ENCODE assay signal across 8 mouse cellular contexts in genomic region chr16:33833429-33833753, GRCm38 (mm10). TPM values are rescaled to one million over a fixed set of nuclear protein-coding genes. Genes with fewer than 3 reads are reported as not detected.
DNase-seq lines count a peak whose midpoint lies in the region; ATAC-seq lines count a peak whose summit lies in the region.

No protein-coding gene starts in this region.

- H3K9ac ChIP-seq in kidney, embryonic 16.5 days (replicated peaks; ENCODE audit: low read length) = peak overlapping the region; percentile 60
- peak overlapping the region; percentile 67 for H3K9ac ChIP-seq in embryonic facial prominence, embryonic 13.5 days
- no peak overlapping the region for H3K9ac ChIP-seq in intestine, embryonic 14.5 days (ENCODE audit: low read length)
- no peak overlapping the region for H3K9ac ChIP-seq in midbrain, embryonic 16.5 days (ENCODE audit: low read depth, low read length)

- ATAC-seq in kidney, embryonic 16.5 days (ENCODE audit: low FRiP score, low TSS enrichment) = no peak
- no peak for ATAC-seq in embryonic facial prominence, embryonic 13.5 days (ENCODE audit: insufficient number of reproducible peaks, insufficient read depth, low FRiP score, low TSS enrichment, low read depth)
- ATAC-seq in intestine, embryonic 14.5 days (replicated peaks; ENCODE audit: low FRiP score, low TSS enrichment, low read depth) = no peak
- no peak for ATAC-seq in midbrain, embryonic 16.5 days

- peak overlapping the region; percentile 68 for H3K4me2 ChIP-seq in kidney, embryonic 16.5 days (replicated peaks; ENCODE audit: low read depth, low read length)
- H3K4me2 ChIP-seq in embryonic facial prominence, embryonic 13.5 days = peak overlapping the region; percentile 78
- H3K4me2 ChIP-seq in intestine, embryonic 14.5 days (ENCODE audit: low read length) = peak overlapping the region; percentile 46
- peak overlapping the region; percentile 45 for H3K4me2 ChIP-seq in midbrain, embryonic 16.5 days (ENCODE audit: low read length)

- peaks cover 44% of the 10 kb centered on the region for H3K4me1 ChIP-seq in kidney, embryonic 16.5 days (ENCODE audit: insufficient read depth, low read length)
- H3K4me1 ChIP-seq in embryonic facial prominence, embryonic 13.5 days = peaks cover 75% of the 10 kb centered on the region
- peaks cover 32% of the 10 kb centered on the region for H3K4me1 ChIP-seq in intestine, embryonic 14.5 days (replicated peaks; ENCODE audit: control insufficient read depth, insufficient read depth, low read length)
- peaks cover 17% of the 10 kb centered on the region for H3K4me1 ChIP-seq in midbrain, embryonic 16.5 days (ENCODE audit: control insufficient read depth, insufficient read depth, low read length)

- H3K4me3 ChIP-seq in kidney, embryonic 16.5 days (ENCODE audit: low read length) = peak overlapping the region; percentile 33
- H3K4me3 ChIP-seq in embryonic facial prominence, embryonic 13.5 days = peak overlapping the region; percentile 39
- peak overlapping the region; percentile 8; the same call in 1 of the 2 replicates for H3K4me3 ChIP-seq in intestine, embryonic 14.5 days (ENCODE audit: low read depth, low read length)
- H3K4me3 ChIP-seq in midbrain, embryonic 16.5 days (ENCODE audit: low read depth, low read length) = no peak overlapping the region

- H3K27me3 ChIP-seq in kidney, embryonic 16.5 days (ENCODE audit: insufficient read depth, low read length) = no peaks in the 10 kb centered on the region
- H3K27me3 ChIP-seq in embryonic facial prominence, embryonic 13.5 days = no peaks in the 10 kb centered on the region
- no peaks in the 10 kb centered on the region for H3K27me3 ChIP-seq in intestine, embryonic 14.5 days (replicated peaks; ENCODE audit: control insufficient read depth, insufficient read depth, low read length)
- peaks cover 31% of the 10 kb centered on the region for H3K27me3 ChIP-seq in midbrain, embryonic 16.5 days (ENCODE audit: control insufficient read depth, insufficient read depth, low read depth, low read length)

- peak overlapping the region; percentile 88 for H3K27ac ChIP-seq in kidney, embryonic 16.5 days (ENCODE audit: low read length)
- peak overlapping the region; percentile 87 for H3K27ac ChIP-seq in embryonic facial prominence, embryonic 13.5 days
- H3K27ac ChIP-seq in intestine, embryonic 14.5 days (ENCODE audit: low read depth) = peak overlapping the region; percentile 12
- H3K27ac ChIP-seq in midbrain, embryonic 16.5 days (ENCODE audit: low read length) = no peak overlapping the region

- H3K9me3 ChIP-seq in kidney, embryonic 16.5 days (ENCODE audit: low read length) = no peaks in the 10 kb centered on the region
- no peaks in the 10 kb centered on the region for H3K9me3 ChIP-seq in embryonic facial prominence, embryonic 13.5 days
- H3K9me3 ChIP-seq in intestine, embryonic 14.5 days (ENCODE audit: control insufficient read depth, low read length) = no peaks in the 10 kb centered on the region
- no peaks in the 10 kb centered on the region for H3K9me3 ChIP-seq in midbrain, embryonic 16.5 days (replicated peaks; ENCODE audit: control insufficient read depth, low read length, poor library complexity, severe bottlenecking)

- 9% methylated on average over 5 of the region's 5 CpGs for WGBS in kidney, embryonic 16.5 days
- 5% methylated on average over 5 of the region's 5 CpGs for WGBS in embryonic facial prominence, embryonic 13.5 days
- WGBS in intestine, embryonic 14.5 days = 18% methylated on average over 5 of the region's 5 CpGs
- WGBS in midbrain, embryonic 16.5 days = 15% methylated on average over 5 of the region's 5 CpGs

- no peaks in the 10 kb centered on the region for H3K36me3 ChIP-seq in kidney, embryonic 16.5 days (ENCODE audit: insufficient read depth, low read length)
- no peaks in the 10 kb centered on the region for H3K36me3 ChIP-seq in embryonic facial prominence, embryonic 13.5 days
- H3K36me3 ChIP-seq in intestine, embryonic 14.5 days (ENCODE audit: control insufficient read depth, insufficient read depth, low read length) = no peaks in the 10 kb centered on the region
- no peaks in the 10 kb centered on the region for H3K36me3 ChIP-seq in midbrain, embryonic 16.5 days (ENCODE audit: control insufficient read depth, insufficient read depth, low read length)

- DNase-seq in kidney, adult 8-10 months = no peak
- DNase-seq in intestine, embryonic 14.5 days (ENCODE audit: low spot score) = no peak
- DNase-seq in right cerebral cortex, postnatal 36 days (ENCODE audit: low spot score in 2 of 2) = no peak
- DNase-seq in gastrocnemius, adult 18-20 months (ENCODE audit: low spot score) = no peak
- DNase-seq in thymus, postnatal 0 days (ENCODE audit: low spot score) = no peak

RNA-seq across cellular contexts. Expression of gene Itgb5, which starts 3.9 kb away (rescaled TPM):
- 14.1 and 16.8 TPM in 2 replicates for polyA plus RNA-seq in kidney, embryonic 16.5 days (2015; fragmentation: Nextera tagmentation; extraction: Ambion mirVana)
- polyA plus RNA-seq in embryonic facial prominence, embryonic 13.5 days (2015; fragmentation: Nextera tagmentation; extraction: Ambion mirVana) = 47.7 and 94.8 TPM in 2 replicates
- 23.7 and 41.4 TPM in 2 replicates for polyA plus RNA-seq in intestine, embryonic 14.5 days (2014; fragmentation: Nextera tagmentation; extraction: Ambion mirVana)
- polyA plus RNA-seq in midbrain, embryonic 16.5 days (2015; fragmentation: Nextera tagmentation; extraction: Ambion mirVana) = 13.5 and 15.1 TPM in 2 replicates
- 100 to 1,000 TPM in 1 of 2 experiments, 10 to 100 TPM in 1; 94.8 to 115 TPM for total RNA-seq in gastrocnemius, adult 18-20 months (2021)
- polyA plus RNA-seq in thymus, postnatal 0 days (2015; fragmentation: Nextera tagmentation; extraction: Ambion mirVana) = 5.1 and 5.5 TPM in 2 replicates

RNA-seq across cellular contexts. Expression of gene Muc13, which starts 39.6 kb away (rescaled TPM):
- 0.06 TPM in 1 of 2 replicates, not detected in the other for polyA plus RNA-seq in kidney, embryonic 16.5 days (2015; fragmentation: Nextera tagmentation; extraction: Ambion mirVana)
- polyA plus RNA-seq in embryonic facial prominence, embryonic 13.5 days (2015; fragmentation: Nextera tagmentation; extraction: Ambion mirVana) = 0.11 and 2.1 TPM in 2 replicates
- polyA plus RNA-seq in intestine, embryonic 14.5 days (2014; fragmentation: Nextera tagmentation; extraction: Ambion mirVana) = 103 and 105 TPM in 2 replicates
- polyA plus RNA-seq in midbrain, embryonic 16.5 days (2015; fragmentation: Nextera tagmentation; extraction: Ambion mirVana) = not detected in 2 replicates
- total RNA-seq in gastrocnemius, adult 18-20 months (2021) = not detected
- 0.48 and 0.69 TPM in 2 replicates for polyA plus RNA-seq in thymus, postnatal 0 days (2015; fragmentation: Nextera tagmentation; extraction: Ambion mirVana)

Comparison
In these comparisons a context has a peak if more than half of its experiments do, and no peak if none do; other contexts are left out.
1. H3K9ac ChIP-seq: peak in kidney, embryonic 16.5 days (single experiment) and embryonic facial prominence, embryonic 13.5 days (single experiment); none in intestine, embryonic 14.5 days (single experiment) and midbrain, embryonic 16.5 days (single experiment).
2. RNA of gene Muc13, which starts 39.6 kb away (polyA plus RNA-seq): 103 to 105 TPM in intestine, embryonic 14.5 days; 0.48 to 0.69 TPM in thymus, postnatal 0 days, 0.11 to 2.1 TPM in embryonic facial prominence, embryonic 13.5 days, 0.06 TPM in kidney, embryonic 16.5 days and not detected in midbrain, embryonic 16.5 days; every median in the first group is over 10 times any median in the second.
3. Peak in every context shown above with its lines, with median percentiles within 50 percentile points of each other: H3K4me2 ChIP-seq.